Mouse (Mus musculus): ENCODE measurements around the gene Coa3. TPM values are rescaled to one million over a fixed set of nuclear protein-coding genes. Genes with fewer than 3 reads are reported as not detected.
A peak's percentile ranks its signal among the peaks of the same experiment; 100 is the strongest.
"Not testable (repeated sequence)": the region's sequence is repeated elsewhere in the genome, so short reads cannot be mapped to it uniquely, and the experiment has no call there.

Gene Coa3
- total RNA-seq (2021) = 10 to 100 TPM; 71.2 to 81.6 TPM
- long read RNA-seq, experiment 1, transcript Coa3-201 (2 exons, 886 nt) = major isoform, 165 of 167 reads
- long read RNA-seq, experiment 1, partial matches to known transcripts = 0 of 167 reads
- long read RNA-seq, experiment 1, other reads (novel, unspliced or antisense) = 2 of 167 reads
- long read RNA-seq, experiment 2, transcript Coa3-201 (2 exons, 886 nt) = major isoform, 120 of 123 reads
- long read RNA-seq, experiment 2, partial matches to known transcripts = 0 of 123 reads
- long read RNA-seq, experiment 2, other reads (novel, unspliced or antisense) = 3 of 123 reads

DNA sequence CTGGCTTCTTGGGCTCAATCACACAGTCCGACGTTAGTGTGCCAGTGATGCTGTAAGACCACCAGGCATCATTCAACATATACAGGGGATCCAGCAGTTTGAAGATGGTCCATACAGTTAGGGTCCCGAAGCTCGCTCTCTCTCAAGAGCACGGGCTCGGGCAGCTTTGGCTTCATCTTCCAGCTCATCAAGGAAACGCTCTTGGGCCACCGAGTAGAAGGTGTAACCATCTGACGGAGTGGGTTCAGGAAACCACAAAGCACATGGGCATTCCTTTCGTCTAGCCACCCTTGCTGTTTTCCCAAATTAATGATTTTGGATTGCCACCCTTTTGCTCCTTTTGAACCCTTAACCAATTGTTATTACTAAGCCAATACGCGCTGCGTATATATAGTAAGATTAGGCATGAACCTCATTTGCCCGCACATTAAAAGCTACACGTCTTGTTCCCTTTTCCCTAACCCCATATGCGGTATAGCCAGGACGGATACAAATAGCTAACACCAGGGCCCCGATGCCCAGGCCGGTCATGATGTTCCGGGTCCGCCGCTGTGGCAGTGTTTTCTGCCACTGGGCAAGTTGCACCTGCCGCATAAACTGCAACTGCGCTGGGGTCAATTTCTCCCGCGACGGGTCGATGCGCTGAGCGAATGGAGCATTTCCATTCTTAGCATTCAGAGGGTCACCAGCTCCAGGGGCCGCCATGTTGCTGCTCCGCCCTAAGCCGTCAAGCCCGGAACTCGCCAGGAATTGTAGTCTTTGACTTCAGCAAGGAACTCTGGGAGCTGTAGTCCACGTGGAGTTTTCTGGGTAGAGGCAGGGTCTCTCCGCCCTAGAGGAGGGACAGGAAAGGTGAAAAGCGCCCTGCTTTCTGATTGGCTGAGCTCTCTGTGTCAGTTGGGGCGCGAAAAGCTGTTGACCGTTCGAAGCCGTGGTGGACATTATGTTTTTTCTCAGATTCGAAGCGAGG lies at the start of gene Coa3, which contains the start of gene Cntd1:
Gene Coa3 (minus strand): TSS at position 892 of the 970 bp plus-strand sequence.
Gene Cntd1 (plus strand): TSS at position 790 of the 970 bp plus-strand sequence.
- peak; percentile 88 for DNase-seq (ENCODE audit: low spot score)

GRCm38 (mm10) chr11:101327311-101327710 lies 48.4 kb upstream of the Coa3 start:
- no peak for DNase-seq (ENCODE audit: low spot score)

DNA sequence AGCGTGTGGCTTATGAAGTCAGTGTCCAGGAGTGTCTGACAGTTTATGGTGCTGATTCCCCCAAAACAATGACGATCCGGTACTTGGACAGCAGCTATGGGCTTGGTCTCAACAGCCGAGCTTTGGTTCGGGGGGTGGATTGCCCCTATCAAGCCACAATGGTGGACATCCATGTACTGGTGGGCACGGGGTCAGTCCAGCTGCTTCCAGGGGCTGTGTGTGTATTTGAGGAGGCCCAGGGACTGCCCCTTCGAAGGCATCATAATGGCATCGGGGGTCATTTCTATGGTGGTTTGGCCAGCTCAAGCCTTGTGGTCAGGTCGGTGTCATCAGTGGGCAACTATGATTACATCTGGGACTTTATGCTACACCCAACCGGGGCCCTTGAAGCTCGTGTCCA lies 47.2 kb upstream of the Coa3 start:
- DNase-seq (ENCODE audit: low spot score) = no peak

DNA sequence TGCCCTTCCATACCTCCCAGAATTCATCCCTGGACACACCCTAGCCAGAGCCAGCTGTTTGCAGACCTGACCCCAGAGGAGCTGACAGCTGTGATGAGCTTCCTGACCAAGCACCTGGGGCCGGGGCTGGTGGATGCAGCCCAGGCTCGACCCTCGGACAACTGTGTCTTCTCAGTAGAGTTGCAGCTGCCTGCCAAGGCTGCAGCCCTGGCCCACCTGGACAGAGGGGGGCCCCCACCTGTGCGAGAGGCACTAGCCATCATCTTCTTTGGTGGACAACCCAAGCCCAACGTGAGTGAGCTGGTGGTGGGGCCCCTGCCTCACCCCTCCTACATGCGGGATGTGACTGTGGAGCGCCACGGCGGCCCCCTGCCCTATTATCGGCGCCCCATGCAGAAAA lies 46.3 kb upstream of the Coa3 start:
- not testable (repeated sequence) for DNase-seq (ENCODE audit: low spot score)

GRCm38 (mm10) chr11:101324763-101325162 lies 45.8 kb upstream of the Coa3 start, which contains the start of gene Aoc2:
Gene Aoc2, plus strand, starts transcription at chr11:101325063.
- no peak for DNase-seq (ENCODE audit: low spot score)

- peak; percentile 69 for DNase-seq (ENCODE audit: low spot score)
These were observed 44.7 kb upstream of the Coa3 start for GRCm38 (mm10) chr11:101323609-101324008.

DNA sequence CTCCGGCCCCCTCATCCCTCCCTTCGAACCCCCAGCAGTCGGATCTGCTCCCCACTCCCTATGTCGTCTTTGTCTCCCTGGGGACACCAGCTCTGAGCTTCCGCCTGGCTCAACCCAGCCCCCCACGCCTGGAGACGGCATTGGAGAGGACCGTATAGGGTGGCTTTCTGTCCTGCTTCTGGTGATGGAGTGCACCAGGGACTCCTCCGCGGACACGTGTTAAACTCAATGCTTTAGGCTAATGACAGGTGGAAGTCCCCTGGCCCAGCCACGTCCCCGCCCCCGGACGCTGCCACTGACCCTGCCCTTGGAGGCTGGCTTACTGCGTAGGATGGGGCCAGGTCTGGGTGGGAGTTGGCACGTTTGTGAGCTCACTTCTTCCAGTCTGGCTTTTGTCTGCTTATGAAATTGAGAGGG lies 37.6 kb upstream of the Coa3 start:
- DNase-seq (ENCODE audit: low spot score) = peak; percentile 13

DNA sequence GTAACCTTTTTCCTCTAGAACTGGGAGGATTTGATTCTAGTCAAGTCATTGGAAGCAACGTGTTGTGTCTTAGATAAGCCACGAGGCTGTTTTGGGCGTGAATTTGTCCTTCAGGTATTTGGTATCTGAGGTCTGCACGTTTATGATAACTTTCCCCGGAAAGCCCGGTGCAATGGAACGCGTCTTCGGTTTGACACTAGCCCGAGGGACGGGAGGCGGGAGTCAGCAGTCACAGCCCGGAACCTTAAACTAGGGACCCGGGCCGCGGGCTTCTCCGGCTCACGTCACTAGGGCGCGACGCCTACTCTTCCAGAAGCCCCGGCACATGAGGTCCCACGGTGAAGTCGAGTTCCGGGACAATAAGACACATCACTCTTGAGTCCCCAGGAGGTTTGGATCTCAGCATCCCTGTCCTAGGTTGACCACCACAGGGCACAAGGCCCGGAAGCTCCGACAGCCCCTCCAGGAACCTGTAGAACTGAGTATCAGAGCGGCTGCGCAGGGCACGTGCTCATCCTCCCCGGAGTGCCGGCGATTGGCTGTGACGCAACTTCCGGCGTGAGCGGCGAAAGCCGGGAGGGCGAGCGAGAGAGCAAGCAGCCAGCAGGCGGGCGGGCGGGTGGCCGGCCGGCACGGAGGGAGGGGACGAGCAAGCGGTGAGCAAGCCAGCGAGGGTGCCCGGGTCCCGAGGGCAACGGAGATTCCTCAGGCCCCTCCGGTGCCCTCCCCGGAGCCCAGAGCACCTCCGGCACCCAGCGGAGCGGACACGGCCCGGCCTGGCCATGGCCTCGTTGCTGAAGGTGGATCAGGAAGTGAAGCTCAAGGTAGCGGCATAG lies 37.0 kb upstream of the Coa3 start, which contains the start of gene Psme3:
Gene Psme3 (plus strand): TSS at position 549 of the 836 bp plus-strand sequence.
- DNase-seq (ENCODE audit: low spot score) = peak; percentile 93

- no peak for DNase-seq (ENCODE audit: low spot score)
These were observed 36.3 kb upstream of the Coa3 start for GRCm38 (mm10) chr11:101315082-101315650.

- no peak for DNase-seq (ENCODE audit: low spot score)
These were observed 35.7 kb upstream of the Coa3 start for GRCm38 (mm10) chr11:101314567-101314966.

- no peak for DNase-seq (ENCODE audit: low spot score)
These were observed 33.2 kb upstream of the Coa3 start for GRCm38 (mm10) chr11:101312150-101312549.

DNA sequence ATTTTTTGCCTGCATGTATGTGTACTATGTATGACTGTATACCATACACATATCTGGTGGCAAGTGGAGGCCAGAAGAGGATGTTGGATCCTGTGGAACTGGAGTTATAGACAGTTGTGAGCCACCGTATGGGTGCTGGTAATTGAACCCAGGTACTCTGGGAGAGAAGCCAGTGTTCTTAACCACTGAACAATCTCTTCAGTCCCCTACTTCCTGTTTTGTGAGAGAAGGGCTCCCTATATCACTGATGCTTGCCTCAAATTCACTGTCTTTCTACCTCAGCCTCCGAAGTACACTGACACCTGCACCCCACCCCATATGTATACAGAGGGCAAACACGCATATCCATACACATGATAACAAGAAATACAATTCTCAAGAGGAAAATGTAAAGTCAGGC lies 32.2 kb upstream of the Coa3 start:
- DNase-seq (ENCODE audit: low spot score) = no peak

DNA sequence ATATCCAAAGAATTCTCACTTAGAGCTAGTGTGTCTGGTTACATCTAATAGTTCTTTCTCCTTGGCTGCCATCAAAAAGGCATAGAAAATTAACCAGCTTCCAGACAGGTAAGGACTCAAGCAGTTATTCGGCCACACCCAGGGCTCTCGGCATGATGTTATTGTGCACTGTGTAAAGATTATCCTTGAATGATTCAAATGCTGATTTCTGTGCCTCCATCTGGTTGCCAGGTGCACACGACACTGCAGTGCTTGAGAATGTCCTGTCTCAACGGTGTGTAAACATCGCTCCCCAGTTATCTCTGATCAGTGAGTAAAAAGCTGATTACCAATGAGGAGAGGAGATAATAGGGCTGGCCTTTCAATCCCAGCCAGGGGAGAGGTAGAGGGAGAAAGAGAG lies 28.8 kb upstream of the Coa3 start:
- DNase-seq (ENCODE audit: low spot score) = no peak

- DNase-seq (ENCODE audit: low spot score) = peak; percentile 96
These were observed 23.3 kb upstream of the Coa3 start, which contains the start of gene Becn1 for GRCm38 (mm10) chr11:101302004-101302798. Gene Becn1, minus strand, starts transcription at chr11:101302286.

- no peak for DNase-seq (ENCODE audit: low spot score)
These were observed 22.5 kb upstream of the Coa3 start for GRCm38 (mm10) chr11:101301299-101302003.

DNA sequence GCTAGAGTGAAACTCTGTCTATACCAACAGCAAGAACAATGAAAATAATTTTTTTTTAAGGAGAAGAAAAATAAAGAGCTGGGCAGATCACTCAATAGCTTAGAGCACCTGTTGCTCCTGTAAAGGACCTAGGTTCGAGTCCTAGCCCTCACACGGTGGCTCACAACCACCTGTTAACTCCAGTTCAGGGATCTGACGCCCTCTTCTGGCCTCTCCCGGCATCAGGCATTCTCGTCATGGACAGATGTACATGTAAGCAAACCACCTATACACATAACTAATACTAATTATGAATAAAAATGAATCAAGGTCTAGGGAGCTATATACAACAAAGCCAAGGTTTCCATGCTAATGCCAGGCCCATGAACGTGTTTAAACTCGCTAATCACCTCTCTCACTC lies 22.0 kb upstream of the Coa3 start:
- no peak for DNase-seq (ENCODE audit: low spot score)

DNA sequence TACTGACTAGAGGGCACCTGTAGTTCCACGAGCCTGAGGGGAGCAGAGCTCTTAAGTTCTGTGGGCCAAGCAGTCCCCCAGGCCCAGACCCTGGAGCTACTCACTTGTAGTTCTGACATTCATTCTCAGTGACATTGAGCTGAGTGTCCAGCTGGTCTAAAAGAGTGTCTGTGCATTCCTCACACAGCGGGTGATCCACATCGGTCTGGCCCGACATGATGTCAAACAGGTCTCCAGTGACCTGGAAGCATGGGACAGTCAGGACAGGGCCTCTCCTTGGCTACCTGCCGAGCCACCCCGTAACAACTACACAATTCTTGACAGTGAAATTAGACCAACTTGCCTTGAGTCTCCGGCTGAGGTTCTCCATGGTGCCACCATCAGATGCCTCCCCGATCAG lies 16.3 kb upstream of the Coa3 start:
- no peak for DNase-seq (ENCODE audit: low spot score)

DNA sequence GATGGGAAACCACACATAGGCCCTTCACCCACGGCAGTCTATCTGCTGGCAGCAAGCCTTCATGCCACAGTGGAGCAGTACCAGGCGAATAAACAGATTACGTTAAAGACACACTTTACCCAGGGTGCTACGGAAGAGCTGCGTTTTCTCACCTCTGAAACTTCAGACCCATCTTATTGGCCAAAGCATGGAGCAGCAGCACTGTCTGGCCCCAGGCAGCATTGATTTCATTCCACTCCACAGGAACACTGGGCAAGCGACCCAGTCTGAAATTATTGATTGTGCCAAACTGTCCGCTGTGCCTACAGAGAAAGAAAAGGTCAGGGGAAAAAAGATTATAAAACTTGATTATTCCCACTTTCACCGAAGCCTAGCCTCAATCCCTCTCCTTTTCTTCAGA lies 12.3 kb upstream of the Coa3 start:
- no peak for DNase-seq (ENCODE audit: low spot score)

GRCm38 (mm10) chr11:101287306-101287705 lies 8.4 kb upstream of the Coa3 start:
- no peak for DNase-seq (ENCODE audit: low spot score)
